In genomic region chr2:151494035-151494803, GRCm38 (mm10) we compare ENCODE assay signal across 7 mouse cellular contexts. TPM values are rescaled to one million over a fixed set of nuclear protein-coding genes. Genes with fewer than 3 reads are reported as not detected.
DNase-seq lines count a peak whose midpoint lies in the region; ATAC-seq lines count a peak whose summit lies in the region.

Nsfl1c (plus strand) TSS chr2:151494182.

- peak; percentile 89 for DNase-seq in adrenal gland, adult 8-10 months
- peak; percentile 95 for DNase-seq in embryo, embryonic 9.5 days (ENCODE audit: extremely low spot score)
- DNase-seq in gastrocnemius, postnatal 4 days (ENCODE audit: low spot score in 2 of 2): peak; percentile 95 to 96
- DNase-seq in left cerebral cortex, postnatal 36 days (ENCODE audit: low spot score in 2 of 2): peak; percentile 94 to 96
- DNase-seq in midbrain, embryonic 11.5 days (ENCODE audit: low spot score, missing footprints): peak; percentile 100
- peak; percentile 91 for DNase-seq in skeletal muscle tissue, adult 2 months (ENCODE audit: low read depth, low spot score)

- 0 out of 2 replicates have a peak, but pooled peaks cover 2% of the 10 kb centered on the region for H3K4me1 ChIP-seq in intestine, embryonic 16.5 days (ENCODE audit: control insufficient read depth, insufficient read depth, low read length)
- H3K4me1 ChIP-seq in midbrain, embryonic 11.5 days (ENCODE audit: control insufficient read depth, insufficient read depth, low read length): peaks cover 2% of the 10 kb centered on the region; the same call in 1 of the 2 replicates

- no peaks in the 10 kb centered on the region for H3K27me3 ChIP-seq in intestine, embryonic 16.5 days (replicated peaks; ENCODE audit: control insufficient read depth, insufficient read depth, low read length)
- H3K27me3 ChIP-seq in midbrain, embryonic 11.5 days (ENCODE audit: control insufficient read depth, insufficient read depth, low read length): no peaks in the 10 kb centered on the region

- intact Hi-C loops in left cerebral cortex, postnatal 36 days (cut with DNase I): loop anchor here (1.0 to 5.0 kb wide), 3 partner anchors 49 to 248 kb away; partner anchors contain the start of gene Psmf1

- H3K9ac ChIP-seq in intestine, embryonic 16.5 days (ENCODE audit: low read depth, low read length): peak within 1 kb of the TSS; percentile 95
- peak within 1 kb of the TSS; percentile 90 for H3K9ac ChIP-seq in midbrain, embryonic 11.5 days (ENCODE audit: low read length)

- under 1% methylated on average over 73 of the region's 73 CpGs for WGBS in intestine, embryonic 16.5 days
- WGBS in midbrain, embryonic 11.5 days: under 1% methylated on average over 73 of the region's 73 CpGs

- peak; percentile 100 for ATAC-seq in intestine, embryonic 16.5 days
- peak; percentile 100 for ATAC-seq in midbrain, embryonic 11.5 days (ENCODE audit: low FRiP score)

- H3K9me3 ChIP-seq in intestine, embryonic 16.5 days (ENCODE audit: control insufficient read depth, low read length): no peaks in the 10 kb centered on the region
- no peaks in the 10 kb centered on the region for H3K9me3 ChIP-seq in midbrain, embryonic 11.5 days (ENCODE audit: control insufficient read depth, low read length)

- peaks cover 3% of the 10 kb centered on the region; the same call in 1 of the 2 replicates for H3K36me3 ChIP-seq in intestine, embryonic 16.5 days (ENCODE audit: control insufficient read depth, insufficient read depth, low read length)
- H3K36me3 ChIP-seq in midbrain, embryonic 11.5 days (ENCODE audit: control insufficient read depth, insufficient read depth, low read length): no peaks in the 10 kb centered on the region

- peak within 1 kb of the TSS; percentile 23; the same call in 1 of the 2 replicates for H3K27ac ChIP-seq in intestine, embryonic 16.5 days (ENCODE audit: low read length)
- no peak within 1 kb of the TSS for H3K27ac ChIP-seq in midbrain, embryonic 11.5 days (ENCODE audit: low read depth, low read length)

- H3K4me3 ChIP-seq in intestine, embryonic 16.5 days (ENCODE audit: low read length): peak within 1 kb of the TSS; percentile 97
- H3K4me3 ChIP-seq in midbrain, embryonic 11.5 days (ENCODE audit: low read depth, low read length): peak within 1 kb of the TSS; percentile 90

- H3K4me2 ChIP-seq in intestine, embryonic 16.5 days (ENCODE audit: low read depth, low read length): peak within 1 kb of the TSS; percentile 77
- H3K4me2 ChIP-seq in midbrain, embryonic 11.5 days: peak within 1 kb of the TSS; percentile 72

RNA-seq across cellular contexts. Expression of gene Nsfl1c, which starts in this region (rescaled TPM):
- total RNA-seq in adrenal gland, adult 8-10 months (2022): 100 to 1,000 TPM; 149 to 160 (median 153) TPM
- total RNA-seq in gastrocnemius, postnatal 4 days (2021): 100 to 1,000 TPM; 132 to 145 TPM
- polyA plus RNA-seq in intestine, embryonic 16.5 days (2015; fragmentation: Nextera tagmentation; extraction: Ambion mirVana): 163 and 176 TPM in 2 replicates
- 100 to 1,000 TPM; 139 to 150 TPM for total RNA-seq in left cerebral cortex, postnatal 36 days (2021)
- 295 and 299 TPM in 2 replicates for polyA plus RNA-seq in midbrain, embryonic 11.5 days (2014; fragmentation: Nextera tagmentation; extraction: Ambion mirVana)
